Comparison of ENCODE assay signal across 8 mouse cellular contexts in the genomic region with DNA sequence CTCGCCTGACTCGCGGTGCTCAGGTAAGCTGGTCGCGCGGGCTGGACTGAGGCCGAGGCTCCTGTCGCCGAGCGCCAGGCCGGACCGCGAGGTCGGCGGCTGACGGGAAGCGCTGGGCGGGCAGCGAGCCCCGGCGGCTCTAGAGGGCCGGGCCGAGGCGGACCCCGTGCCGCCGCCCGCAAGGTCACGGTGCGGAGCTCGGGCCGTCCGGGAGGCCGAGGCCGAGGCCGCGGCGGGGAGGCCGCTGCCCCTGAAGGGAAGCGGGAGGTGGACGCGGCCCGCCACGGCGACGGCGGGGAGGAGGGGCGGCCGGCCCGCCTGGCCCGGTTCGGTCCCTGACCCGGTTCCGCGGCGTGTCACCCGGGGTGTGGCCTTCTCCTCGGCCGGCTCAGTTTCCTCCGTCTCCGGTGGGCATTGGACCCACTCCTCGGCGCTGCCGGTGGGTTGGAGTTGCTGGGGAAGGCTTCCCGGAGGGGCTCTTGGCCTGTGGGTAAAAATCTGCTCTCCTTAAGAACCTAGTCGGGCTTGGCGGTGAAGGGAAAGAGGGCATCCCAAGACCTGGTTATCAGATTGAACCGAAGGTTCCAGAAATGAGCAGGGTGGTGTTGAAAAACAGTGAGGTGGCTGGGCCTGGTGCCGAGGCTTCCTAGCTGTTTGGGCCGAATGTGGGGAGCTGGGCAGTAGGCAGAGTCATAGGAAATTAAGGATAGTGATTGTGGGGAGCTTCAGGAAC. TPM values are rescaled to one million over a fixed set of nuclear protein-coding genes. Genes with fewer than 3 reads are reported as not detected.
DNase-seq lines count a peak whose midpoint lies in the region; ATAC-seq and TF ChIP-seq lines count a peak whose summit lies in the region.

No protein-coding gene starts in this region.

- no peaks in the 10 kb centered on the region for H3K9me3 ChIP-seq in forebrain, embryonic 16.5 days (ENCODE audit: control insufficient read depth, low read length)
- H3K9me3 ChIP-seq in lung, embryonic 14.5 days (ENCODE audit: low read depth, low read length), result no peaks in the 10 kb centered on the region

- H3K9ac ChIP-seq in forebrain, embryonic 16.5 days (replicated peaks; ENCODE audit: low read depth, low read length), result peak overlapping the region; percentile 91
- H3K9ac ChIP-seq in lung, embryonic 14.5 days, result peak overlapping the region; percentile 90

- H3K4me3 ChIP-seq in brown adipose tissue, adult 24 weeks (ENCODE audit: insufficient read depth, low read depth, low read length), result peak overlapping the region; percentile 88
- H3K4me3 ChIP-seq in forebrain, embryonic 16.5 days (replicated peaks; ENCODE audit: low read length), result peak overlapping the region; percentile 92
- H3K4me3 ChIP-seq in lung, embryonic 14.5 days (ENCODE audit: low read depth, low read length), result peak overlapping the region; percentile 99
- H3K4me3 ChIP-seq in small intestine, adult 2 months (ENCODE audit: low read depth, low read length), result peak overlapping the region; percentile 78

- TF ChIP-seq POLR2A in small intestine, adult 2 months (IDR thresholded peaks at IDR 0.05; ENCODE audit: low read depth, low read length), result no peak

- H3K27me3 ChIP-seq in forebrain, embryonic 16.5 days (replicated peaks; ENCODE audit: control insufficient read depth, insufficient read depth, low read length), result no peaks in the 10 kb centered on the region
- H3K27me3 ChIP-seq in lung, embryonic 14.5 days (ENCODE audit: insufficient read depth, low read length), result no peaks in the 10 kb centered on the region
- no peaks in the 10 kb centered on the region for H3K27me3 ChIP-seq in small intestine, adult 2 months (ENCODE audit: control insufficient read depth, insufficient read depth, low read length)

- TF ChIP-seq CTCF in lung, embryonic 14.5 days (IDR thresholded peaks at IDR 0.05; ENCODE audit: low read depth), result no peak
- no peak for TF ChIP-seq CTCF in small intestine, adult 2 months (IDR thresholded peaks at IDR 0.05; ENCODE audit: extremely low read depth, insufficient read length, insufficient replicate concordance, low read depth, low read length)

- no peak; the same call in 1 of the 2 replicates for ATAC-seq in forebrain, embryonic 16.5 days
- ATAC-seq in inflammation-experienced regulatory T-cells, adult 6 months, result peak; percentile 5
- peak; percentile 52 for ATAC-seq in lung, embryonic 14.5 days (ENCODE audit: insufficient read depth)

- peak overlapping the region; percentile 98 for H3K27ac ChIP-seq in brown adipose tissue, adult 24 weeks (replicated peaks; ENCODE audit: low read depth, low read length)
- H3K27ac ChIP-seq in forebrain, embryonic 16.5 days (ENCODE audit: low read length), result peak overlapping the region; percentile 77
- H3K27ac ChIP-seq in lung, embryonic 14.5 days (ENCODE audit: low read depth), result peak overlapping the region; percentile 80
- peak overlapping the region; percentile 48; the same call in 1 of the 2 replicates for H3K27ac ChIP-seq in small intestine, adult 2 months (ENCODE audit: insufficient read depth, low read depth, low read length)

- H3K4me2 ChIP-seq in forebrain, embryonic 16.5 days (ENCODE audit: low read length), result peak overlapping the region; percentile 84
- H3K4me2 ChIP-seq in lung, embryonic 14.5 days, result peak overlapping the region; percentile 73

- peak; percentile 33 for DNase-seq in right cerebral cortex, postnatal 14 days
- no peak for DNase-seq in right cerebral cortex, postnatal 10 days (ENCODE audit: low spot score in 2 of 2)
- DNase-seq in lung, embryonic 14.5 days, result peak; percentile 24
- DNase-seq in ovary, adult 18-20 months (ENCODE audit: low spot score), result no peak

- under 1% methylated on average over 53 of the region's 70 CpGs for WGBS in forebrain, embryonic 16.5 days
- WGBS in lung, embryonic 14.5 days, result under 1% methylated on average over 65 of the region's 70 CpGs
- under 1% methylated on average over 68 of the region's 70 CpGs for WGBS in small intestine, adult 2 months

- H3K36me3 ChIP-seq in forebrain, embryonic 16.5 days (ENCODE audit: control insufficient read depth, insufficient read depth), result no peaks in the 10 kb centered on the region
- H3K36me3 ChIP-seq in lung, embryonic 14.5 days (ENCODE audit: insufficient read depth), result peaks cover 5% of the 10 kb centered on the region; the same call in 1 of the 2 replicates
- 0 out of 2 replicates have a peak, but pooled peaks cover 3% of the 10 kb centered on the region for H3K36me3 ChIP-seq in small intestine, adult 2 months (ENCODE audit: control insufficient read depth, insufficient read depth, low read length)

- H3K4me1 ChIP-seq in brown adipose tissue, adult 24 weeks (ENCODE audit: control insufficient read depth, insufficient read depth, insufficient read length, low read length), result peaks cover 13% of the 10 kb centered on the region; the same call in 1 of the 2 replicates
- H3K4me1 ChIP-seq in forebrain, embryonic 16.5 days (replicated peaks; ENCODE audit: control insufficient read depth, insufficient read depth, low read length), result peaks cover 24% of the 10 kb centered on the region
- 0 out of 2 replicates have a peak, but pooled peaks cover 9% of the 10 kb centered on the region for H3K4me1 ChIP-seq in lung, embryonic 14.5 days (ENCODE audit: insufficient read depth)
- H3K4me1 ChIP-seq in small intestine, adult 2 months (ENCODE audit: control insufficient read depth, insufficient read depth, insufficient read length, low read length), result peaks cover 19% of the 10 kb centered on the region; the same call in 1 of the 2 replicates

RNA-seq across cellular contexts. Expression of gene Ube2f, which starts 0.5 kb away (rescaled TPM):
- polyA plus RNA-seq in brown adipose tissue, adult 24 weeks (2012; ENCODE audit: insufficient read depth, insufficient read length, missing spikeins), result 74.2 and 90.4 TPM in 2 replicates
- polyA plus RNA-seq in forebrain, embryonic 16.5 days (2015; fragmentation: Nextera tagmentation; extraction: Ambion mirVana), result 67.7 and 67.9 TPM in 2 replicates
- polyA plus RNA-seq in inflammation-experienced regulatory T-cells, adult 6 months (2017; shearing (Covaris generic)), result 100 to 1,000 TPM in 2 of 3 experiments, 10 to 100 TPM in 1; 86.0 to 104 (median 100) TPM
- polyA plus RNA-seq in lung, embryonic 14.5 days (2014; fragmentation: Nextera tagmentation; extraction: Ambion mirVana), result 77.9 and 78.0 TPM in 2 replicates
- 12.4 and 19.5 TPM in 2 replicates for polyA plus RNA-seq in small intestine, adult 2 months (2012; rRNA removed)

RNA-seq across cellular contexts. Expression of gene Scly, which starts 47.6 kb away (rescaled TPM):
- 9.1 and 10.6 TPM in 2 replicates for polyA plus RNA-seq in brown adipose tissue, adult 24 weeks (2012; ENCODE audit: insufficient read depth, insufficient read length, missing spikeins)
- polyA plus RNA-seq in forebrain, embryonic 16.5 days (2015; fragmentation: Nextera tagmentation; extraction: Ambion mirVana), result 7.6 and 9.3 TPM in 2 replicates
- 10 to 100 TPM; 64.1 to 75.8 (median 73.6) TPM for polyA plus RNA-seq in inflammation-experienced regulatory T-cells, adult 6 months (2017; shearing (Covaris generic))
- 11.8 and 12.3 TPM in 2 replicates for polyA plus RNA-seq in lung, embryonic 14.5 days (2014; fragmentation: Nextera tagmentation; extraction: Ambion mirVana)
- 20.9 and 30.2 TPM in 2 replicates for polyA plus RNA-seq in small intestine, adult 2 months (2012; rRNA removed)

Comparison
In these comparisons a context has a peak if more than half of its experiments do, and no peak if none do; other contexts are left out.
1. DNase-seq: peak in right cerebral cortex, postnatal 14 days (single experiment) and lung, embryonic 14.5 days (single experiment); none in right cerebral cortex, postnatal 10 days (0 of 2) and ovary, adult 18-20 months (single experiment).
2. H3K27ac ChIP-seq: peak in every context shown above with its lines; median percentile 98 in brown adipose tissue, adult 24 weeks; 80 in lung, embryonic 14.5 days; 77 in forebrain, embryonic 16.5 days; 48 in small intestine, adult 2 months.
3. Peak in every context shown above with its lines, with median percentiles within 50 percentile points of each other: H3K4me3 ChIP-seq.